Mouse (Mus musculus) A20 (cell line): ENCODE results near the gene Apba3.

Source experiments
- DNase-seq: peaks from one replicate; pipeline ENCODE4 v3.0.0-alpha.2; 2011; ENCODE audit warnings: low read depth, low spot score

Gene Apba3

GRCm38 (mm10) chr10:81306837-81307682 is 40.3 kb downstream of the Apba3 start:
- no peak for DNase-seq

- no peak for DNase-seq
Observed at GRCm38 (mm10) chr10:81309571-81309970, 42.8 kb downstream of the Apba3 start.

GRCm38 (mm10) chr10:81313581-81313980 is 46.8 kb downstream of the Apba3 start:
- DNase-seq, result no peak

GRCm38 (mm10) chr10:81314201-81314600 is 47.4 kb downstream of the Apba3 start:
- no peak for DNase-seq

GRCm38 (mm10) chr10:81315587-81315986 is 48.8 kb downstream of the Apba3 start:
- no peak for DNase-seq

GRCm38 (mm10) chr10:81316338-81317060 is 49.7 kb downstream of the Apba3 start:
- DNase-seq, result peak; percentile 46

GRCm38 (mm10) chr10:81317273-81317672 is 50.5 kb downstream of the Apba3 start:
- DNase-seq, result no peak

GRCm38 (mm10) chr10:81318589-81319329 is 52.0 kb downstream of the Apba3 start:
- no peak for DNase-seq

GRCm38 (mm10) chr10:81319330-81319699 is 52.6 kb downstream of the Apba3 start:
- peak; percentile 62 for DNase-seq

- peak; percentile 100 for DNase-seq
Observed at GRCm38 (mm10) chr10:81319741-81320549, 53.2 kb downstream of the Apba3 start.

GRCm38 (mm10) chr10:81320550-81321347 is 54.0 kb downstream of the Apba3 start, which contains the start of gene Cactin:
Gene Cactin (plus strand): TSS chr10:81321103.
- peak; percentile 100 for DNase-seq

GRCm38 (mm10) chr10:81321436-81321835 is 54.7 kb downstream of the Apba3 start:
- DNase-seq, result no peak

- DNase-seq, result no peak
Observed at GRCm38 (mm10) chr10:81322444-81322843, 55.7 kb downstream of the Apba3 start.
